Mouse (Mus musculus) embryonic fibroblast, embryonic 13.5 days (primary cell): ENCODE measurements around the gene Xpr1.

Experiments used
- CTCF ChIP-seq: IDR thresholded peaks from 2 replicates; pipeline ENCODE4 v1.5.1; 2011; ENCODE audit warnings: mild to moderate bottlenecking, control low read depth, low read length, moderate library complexity, borderline replicate concordance; ENCODE audit not compliant: insufficient read depth
- POLR2A ChIP-seq: IDR thresholded peaks from 2 replicates; pipeline ENCODE4 v1.6.1; 2011; ENCODE audit warnings: low read depth, mild to moderate bottlenecking, control low read depth, low read length, moderate library complexity

DNA sequence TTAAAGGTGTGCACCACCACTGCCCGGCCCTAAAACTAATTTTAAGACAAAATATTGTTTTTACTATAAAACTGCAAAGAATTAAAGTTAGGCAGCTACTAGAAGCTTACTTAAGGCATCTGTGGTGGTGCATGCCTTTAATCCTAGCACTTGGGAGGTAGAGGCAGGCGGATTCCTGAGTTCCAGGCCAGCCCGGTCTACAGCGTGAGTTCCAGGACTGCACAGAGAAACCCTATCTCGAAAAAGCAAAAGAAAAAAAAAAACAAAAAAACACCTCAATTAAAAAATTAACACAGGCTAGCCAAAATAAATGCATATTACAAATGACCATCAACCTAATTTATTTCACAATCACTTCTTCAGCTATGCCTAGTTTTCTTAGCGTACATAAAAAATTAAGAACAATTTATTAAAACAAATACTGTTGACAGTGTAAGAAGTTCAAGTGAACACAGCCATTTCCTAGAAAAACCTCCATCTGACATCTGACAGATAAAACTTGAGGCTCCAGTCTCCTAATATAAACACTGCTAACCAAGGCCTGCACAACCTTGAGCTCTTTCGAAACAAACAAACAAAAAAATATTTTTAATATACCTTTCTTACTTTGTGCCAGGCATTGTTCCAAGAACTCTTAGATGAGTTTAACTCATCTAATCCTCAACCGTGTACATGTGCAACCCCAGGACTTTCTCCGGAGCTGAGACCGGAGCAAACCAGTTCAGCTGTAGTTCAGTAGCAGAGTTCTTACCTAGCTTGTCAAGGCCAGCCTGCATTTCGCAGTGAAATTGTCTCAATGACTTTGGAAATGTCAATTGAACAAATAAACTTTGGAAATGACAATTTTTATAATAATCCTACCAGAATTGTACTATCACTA is 9.3 kb downstream of the Xpr1 start:
- no peak for TF ChIP-seq CTCF
- TF ChIP-seq POLR2A = no peak
